Mouse (Mus musculus): ENCODE measurements around the gene Isoc2b. TPM values are rescaled to one million over a fixed set of nuclear protein-coding genes. Genes with fewer than 3 reads are reported as not detected.

The Isoc2b gene
- total RNA-seq, 1 experiment from 2014 or later = 7.1 TPM

- no peak for ATAC-seq (replicated peaks; ENCODE audit: insufficient number of reproducible peaks, low FRiP score, low TSS enrichment, poor library complexity, severe bottlenecking)
Observed at GRCm38 (mm10) chr7:4795767-4796433, 74.2 kb downstream of the Isoc2b start.

Other genes starting within 250 kb of the Isoc2b start
- 18.1 to 27.9 TPM (median 21.7 TPM) in 3 replicates for gene Tmem86b, start 238.8 kb downstream of the Isoc2b start, total RNA-seq (2017)
- 101 to 191 TPM (median 127 TPM) in 3 replicates for gene Ppp6r1, start 211.2 kb downstream of the Isoc2b start, total RNA-seq (2017)
- gene Hspbp1, start 185.2 kb downstream of the Isoc2b start, total RNA-seq (2017) = 12.9 to 47.3 TPM (median 16.6 TPM) in 3 replicates
- gene Brsk1, start 179.7 kb downstream of the Isoc2b start, total RNA-seq (2017) = not detected in 3 replicates
- 5.6 to 6.8 TPM (median 6.4 TPM) in 3 replicates for gene Tmem150b, start 145.0 kb downstream of the Isoc2b start, total RNA-seq (2017)
- 25.1 to 60.4 TPM (median 38.0 TPM) in 3 replicates for gene Kmt5c, start 130.1 kb downstream of the Isoc2b start, total RNA-seq (2017)
- gene Cox6b2, start 117.2 kb downstream of the Isoc2b start, total RNA-seq (2017) = 4.7 TPM in 1 of 3 replicates, not detected in the others
- gene Fam71e2, start 99.0 kb downstream of the Isoc2b start, total RNA-seq (2017) = not detected in 3 replicates
- not detected in 3 replicates for gene Il11, start 87.4 kb downstream of the Isoc2b start, total RNA-seq (2017)
- gene Tmem190, start 87.3 kb downstream of the Isoc2b start, total RNA-seq (2017) = not detected in 3 replicates
- gene Tmem238, start 80.6 kb downstream of the Isoc2b start, total RNA-seq (2017) = 0.53 to 1.5 TPM (median 1.2 TPM) in 3 replicates
- gene Rpl28, start 77.4 kb downstream of the Isoc2b start, total RNA-seq (2017) = 260 to 549 TPM (median 279 TPM) in 3 replicates
- 96.9 to 129 TPM (median 127 TPM) in 3 replicates for gene Ube2s, start 57.7 kb downstream of the Isoc2b start, total RNA-seq (2017)
- gene Shisa7, start 25.6 kb downstream of the Isoc2b start, total RNA-seq (2017) = 0.11 TPM in 1 of 3 replicates, not detected in the others
- 4.5 to 8.4 TPM (median 7.9 TPM) in 3 replicates for gene Isoc2a, start 6.9 kb upstream of the Isoc2b start, total RNA-seq (2017)
- gene Gm36210, start 36.3 kb upstream of the Isoc2b start, total RNA-seq (2017) = not detected in 3 replicates
- 2.6 to 6.0 TPM (median 5.9 TPM) in 3 replicates for gene Zfp628, start 45.0 kb upstream of the Isoc2b start, total RNA-seq (2017)
- gene Nat14, start 51.8 kb upstream of the Isoc2b start, total RNA-seq (2017) = 0.49 TPM in 1 of 3 replicates, not detected in the others
- gene Ssc5d, start 55.5 kb upstream of the Isoc2b start, total RNA-seq (2017) = not detected in 3 replicates
- gene Sbk2, start 94.1 kb upstream of the Isoc2b start, total RNA-seq (2017) = not detected in 3 replicates
- gene Sbk3, start 100.9 kb upstream of the Isoc2b start, total RNA-seq (2017) = not detected in 3 replicates
- gene Zfp579, start 125.9 kb upstream of the Isoc2b start, total RNA-seq (2017) = 1.2 to 2.5 TPM (median 1.3 TPM) in 3 replicates
- 4.4 to 12.1 TPM (median 5.1 TPM) in 3 replicates for gene Zfp524, start 144.2 kb upstream of the Isoc2b start, total RNA-seq (2017)
- 12.5 to 26.2 TPM (median 14.6 TPM) in 3 replicates for gene Fiz1, start 144.4 kb upstream of the Isoc2b start, total RNA-seq (2017)
- gene Gm44973, start 145.2 kb upstream of the Isoc2b start, total RNA-seq (2017) = not detected in 3 replicates
- gene Zfp865, start 150.1 kb upstream of the Isoc2b start, total RNA-seq (2017) = 20.1 to 30.4 TPM (median 22.9 TPM) in 3 replicates
- not detected in 3 replicates for gene Ccdc106, start 150.3 kb upstream of the Isoc2b start, total RNA-seq (2017)
- 1.4 to 1.5 TPM in 2 of 3 replicates, not detected in the other for gene 4632433K11Rik, start 163.9 kb upstream of the Isoc2b start, total RNA-seq (2017)
- gene Zfp784, start 168.2 kb upstream of the Isoc2b start, total RNA-seq (2017) = 3.0 to 3.8 TPM (median 3.1 TPM) in 3 replicates
- gene Zfp580, start 181.3 kb upstream of the Isoc2b start, total RNA-seq (2017) = not detected in 3 replicates
- gene U2af2, start 191.9 kb upstream of the Isoc2b start, total RNA-seq (2017) = 119 to 185 TPM (median 151 TPM) in 3 replicates
- 65.8 to 88.9 TPM (median 80.5 TPM) in 3 replicates for gene Epn1, start 210.0 kb upstream of the Isoc2b start, total RNA-seq (2017)
- not detected in 3 replicates for gene Rfpl4, start 246.7 kb upstream of the Isoc2b start, total RNA-seq (2017)